Mouse (Mus musculus) hindbrain, embryonic 16.5 days (tissue): Measurements from ENCODE around the gene Suclg1. TPM values are rescaled to one million over a fixed set of nuclear protein-coding genes. Genes with fewer than 3 reads are reported as not detected.

ENCODE experiments used
- polyA plus RNA-seq: library from polyadenylated mRNA; unstranded; fragments of >200 nt; fragmentation: Nextera tagmentation; extraction: Ambion mirVana; gene quantifications from 2 replicates; pipeline ENCODE4 v1.2.1, GENCODE M21; 2015

The Suclg1 gene
- polyA plus RNA-seq, 1 experiment from 2014 or later, result 151 TPM

Other genes starting within 250 kb of the Suclg1 start
- gene Dnah6, start 26.7 kb upstream of the Suclg1 start, polyA plus RNA-seq, result 0.37 and 0.43 TPM in 2 replicates
- gene 4931417E11Rik, start 221.3 kb downstream of the Suclg1 start, polyA plus RNA-seq, result not detected in 2 replicates